Mouse (Mus musculus): ENCODE results near the gene Gm49366.

DNA sequence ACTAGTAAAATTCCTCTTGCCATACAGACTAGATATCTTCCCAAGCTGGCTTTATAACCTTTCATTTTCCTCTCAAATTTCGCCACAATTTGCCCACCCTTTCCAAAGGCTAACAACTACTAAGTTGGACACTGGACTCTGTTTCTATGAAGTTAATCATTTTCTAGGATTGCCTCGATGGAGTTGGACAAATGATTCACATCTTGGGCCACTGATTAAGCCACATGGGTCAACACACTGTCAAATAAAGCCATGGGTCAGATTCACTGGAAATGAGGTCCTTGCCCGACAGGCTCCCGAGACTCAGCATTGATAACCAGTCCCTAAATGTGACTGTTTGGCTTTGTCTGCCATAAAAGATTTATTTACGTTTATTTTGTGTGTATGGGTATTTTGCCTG lies 3.5 kb downstream of the Gm49366 start:
- TF ChIP-seq CTCF (IDR thresholded peaks at IDR 0.05; ENCODE audit: low read depth) (no peak), EP300 (optimal IDR thresholded peaks at IDR 0.05) (no peak)
